Mouse (Mus musculus) intestine, postnatal 0 days (tissue): ENCODE data around the gene Cldn2. TPM values are rescaled to one million over a fixed set of nuclear protein-coding genes. Genes with fewer than 3 reads are reported as not detected.

Experiments
- ATAC-seq: fragments of 200-750 bp; cut with Nextera tagmentation; 2 replicates; pipeline ENCODE4 v1.8.0; 2017; ENCODE audit warnings: mild to moderate bottlenecking, moderate TSS enrichment, moderate library complexity
- H3K27ac ChIP-seq: fragments of 300-500 bp; sonication (generic); 2 replicates; pipeline ENCODE4 v1.5.1; 2014; ENCODE audit warnings: mild to moderate bottlenecking, low read depth, low read length, moderate library complexity
- H3K27me3 ChIP-seq: fragments of 300-500 bp; sonication (generic); replicated peaks from 2 replicates; pipeline ENCODE4 v1.6.1; 2014; ENCODE audit warnings: low read length, mixed read lengths; ENCODE audit not compliant: control insufficient read depth, insufficient read depth
- H3K36me3 ChIP-seq: fragments of 300-500 bp; sonication (generic); 2 replicates; pipeline ENCODE4 v1.6.1; 2014; ENCODE audit warnings: mild to moderate bottlenecking, moderate library complexity; ENCODE audit not compliant: control insufficient read depth, insufficient read depth
- H3K4me1 ChIP-seq: fragments of 300-500 bp; sonication (generic); replicated peaks from 2 replicates; pipeline ENCODE4 v1.6.1; 2014; ENCODE audit warnings: antibody characterized with exemption, low read length, mixed read lengths; ENCODE audit not compliant: control insufficient read depth, insufficient read depth
- H3K4me2 ChIP-seq: fragments of 300-500 bp; sonication (generic); replicated peaks from 2 replicates; pipeline ENCODE4 v1.6.1; 2014; ENCODE audit warnings: low read depth, mild to moderate bottlenecking, moderate library complexity
- H3K4me3 ChIP-seq: fragments of 300-500 bp; sonication (generic); 2 replicates; pipeline ENCODE4 v1.5.1; 2014; ENCODE audit warnings: low read depth, low read length
- H3K9ac ChIP-seq: fragments of 300-500 bp; sonication (generic); 2 replicates; pipeline ENCODE4 v1.6.1; 2014; ENCODE audit warnings: mild to moderate bottlenecking, low read depth, low read length
- H3K9me3 ChIP-seq: fragments of 300-500 bp; sonication (generic); 2 replicates; pipeline ENCODE4 v1.6.1; 2016; ENCODE audit warnings: mixed run types; ENCODE audit not compliant: control insufficient read depth
- CTCF ChIP-seq: sonication (generic); IDR thresholded peaks from 2 replicates; pipeline ENCODE4 v1.5.1; 2016; ENCODE audit warnings: low read depth, mild to moderate bottlenecking, control low read depth, antibody characterized with exemption, moderate library complexity
- WGBS: fragments of 180-500 bp; shearing (Covaris S2); extraction: QIAGEN DNeasy Blood & Tissue Kit; methylation state at CpG from one replicate; pipeline ENCODE4 v1.1.7; 2014; 5-methylcytosine and 5-hydroxymethylcytosine counted together
- polyA plus RNA-seq: library from polyadenylated mRNA; unstranded; fragments of >200 nt; fragmentation: Nextera tagmentation; extraction: Ambion mirVana; gene quantifications from 2 replicates; pipeline ENCODE4 v1.2.1, GENCODE M21; 2015

Gene Cldn2
- polyA plus RNA-seq, 1 experiment from 2014 or later = 182 TPM

DNA sequence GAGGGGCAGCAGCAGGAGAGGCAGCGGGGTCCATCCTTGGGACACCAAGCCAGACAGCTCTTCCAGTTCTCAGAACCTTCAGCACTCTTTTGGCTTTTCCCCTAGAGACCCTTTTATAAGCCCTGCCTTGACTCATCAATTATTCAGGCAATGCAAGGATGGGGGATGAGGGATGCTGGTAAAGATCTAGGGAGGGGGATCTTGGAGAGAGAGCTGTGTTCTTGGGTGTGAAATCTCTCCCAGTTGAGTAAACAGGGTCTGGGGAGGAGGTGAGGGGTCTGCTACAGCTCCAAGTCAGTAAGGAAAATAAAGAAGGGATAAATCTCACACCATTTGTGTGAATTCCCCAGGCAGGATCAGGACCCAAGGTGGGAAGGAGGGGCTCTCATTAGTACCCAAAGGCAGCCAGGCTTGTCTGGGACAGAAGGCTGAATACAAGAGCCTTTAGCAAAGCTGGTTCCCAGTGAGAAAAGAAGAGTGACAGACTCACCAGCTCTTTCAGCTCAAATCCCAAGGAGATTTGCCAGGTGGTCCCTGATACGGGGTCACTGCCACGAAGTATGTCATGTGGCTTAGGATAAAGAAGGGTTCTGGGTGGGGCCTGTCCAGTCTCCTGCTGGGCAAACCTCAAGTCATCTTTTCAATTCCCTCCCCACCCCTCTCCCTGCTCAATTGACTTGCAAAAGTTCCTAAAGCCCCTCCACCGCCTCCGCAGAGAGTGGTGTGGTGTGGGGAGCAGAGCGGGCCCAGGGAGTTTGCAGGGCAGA lies 18.2 kb upstream of the Cldn2 start, which contains the start of gene Ripply1:
Gene Ripply1 (minus strand): TSS at position 76 of the 767 bp plus-strand sequence.
- no peak for ATAC-seq
- WGBS = 72% methylated on average over 6 of the region's 6 CpGs
- no peak within 1 kb of the TSS for H3K27ac ChIP-seq
- no peak within 1 kb of the TSS for H3K9ac ChIP-seq
- no peaks in the 10 kb centered on the region for H3K9me3 ChIP-seq
- no peaks in the 10 kb centered on the region for H3K4me1 ChIP-seq
- no peak within 1 kb of the TSS for H3K4me3 ChIP-seq
- TF ChIP-seq CTCF = no peak
- no peaks in the 10 kb centered on the region for H3K36me3 ChIP-seq
- no peak within 1 kb of the TSS for H3K4me2 ChIP-seq
- H3K27me3 ChIP-seq = no peaks in the 10 kb centered on the region

DNA sequence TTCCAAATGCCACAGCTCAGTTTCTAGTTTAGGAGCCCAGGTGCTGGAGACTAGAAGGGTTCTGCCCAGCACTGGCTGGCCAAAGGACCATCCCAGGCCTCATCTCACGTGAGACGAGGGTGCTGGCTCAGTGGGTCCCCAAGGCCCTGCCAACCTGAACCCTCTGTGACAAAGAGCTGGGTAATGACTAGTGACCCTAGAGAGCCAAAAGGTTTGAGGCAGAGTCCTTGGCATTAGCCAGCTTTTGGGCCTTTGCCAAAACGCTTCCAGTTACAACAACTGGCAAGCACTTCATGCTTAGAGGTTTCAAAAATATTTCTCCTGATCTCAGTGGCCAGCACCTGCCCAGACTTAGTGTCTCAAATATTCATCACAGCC lies 17.6 kb upstream of the Cldn2 start:
- Histone ChIP-seq H3K4me3 (no peak overlapping the region), H3K4me2 (no peak overlapping the region), H3K27me3 (no peaks in the 10 kb centered on the region), H3K27ac (no peak overlapping the region), H3K4me1 (no peaks in the 10 kb centered on the region), H3K36me3 (no peaks in the 10 kb centered on the region), H3K9me3 (no peaks in the 10 kb centered on the region), H3K9ac (no peak overlapping the region)
- 82% methylated on average over 3 of the region's 3 CpGs for WGBS
- ATAC-seq = no peak
- no peak for TF ChIP-seq CTCF

DNA sequence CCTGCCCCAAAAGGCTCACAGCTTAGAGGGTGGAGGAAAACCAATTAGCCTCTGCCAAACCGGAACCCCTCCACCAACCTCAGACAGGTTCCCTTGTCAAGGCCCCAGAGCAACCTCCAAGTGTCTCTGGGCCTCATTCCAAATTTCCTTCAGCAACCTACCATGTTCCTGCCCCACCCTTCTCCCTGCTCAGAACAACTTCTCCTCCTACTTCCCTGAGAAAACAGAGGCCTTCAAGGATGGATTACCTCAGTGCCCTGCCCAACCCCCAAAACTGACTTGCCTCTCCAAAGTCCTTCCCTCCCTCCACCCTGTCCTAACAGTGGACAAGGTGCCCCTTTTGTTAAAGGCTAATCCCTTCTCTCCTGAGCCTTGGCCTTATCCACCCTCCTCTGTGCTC lies 14.9 kb upstream of the Cldn2 start:
- H3K4me1 ChIP-seq = no peaks in the 10 kb centered on the region
- H3K27ac ChIP-seq = no peak overlapping the region
- no peak overlapping the region for H3K4me2 ChIP-seq
- no peaks in the 10 kb centered on the region for H3K36me3 ChIP-seq
- no peaks in the 10 kb centered on the region for H3K27me3 ChIP-seq
- no peak overlapping the region for H3K9ac ChIP-seq
- no peaks in the 10 kb centered on the region for H3K9me3 ChIP-seq
- no peak for ATAC-seq
- H3K4me3 ChIP-seq = no peak overlapping the region
- no peak for TF ChIP-seq CTCF
- 73% methylated on average over 1 of the region's 1 CpGs for WGBS

DNA sequence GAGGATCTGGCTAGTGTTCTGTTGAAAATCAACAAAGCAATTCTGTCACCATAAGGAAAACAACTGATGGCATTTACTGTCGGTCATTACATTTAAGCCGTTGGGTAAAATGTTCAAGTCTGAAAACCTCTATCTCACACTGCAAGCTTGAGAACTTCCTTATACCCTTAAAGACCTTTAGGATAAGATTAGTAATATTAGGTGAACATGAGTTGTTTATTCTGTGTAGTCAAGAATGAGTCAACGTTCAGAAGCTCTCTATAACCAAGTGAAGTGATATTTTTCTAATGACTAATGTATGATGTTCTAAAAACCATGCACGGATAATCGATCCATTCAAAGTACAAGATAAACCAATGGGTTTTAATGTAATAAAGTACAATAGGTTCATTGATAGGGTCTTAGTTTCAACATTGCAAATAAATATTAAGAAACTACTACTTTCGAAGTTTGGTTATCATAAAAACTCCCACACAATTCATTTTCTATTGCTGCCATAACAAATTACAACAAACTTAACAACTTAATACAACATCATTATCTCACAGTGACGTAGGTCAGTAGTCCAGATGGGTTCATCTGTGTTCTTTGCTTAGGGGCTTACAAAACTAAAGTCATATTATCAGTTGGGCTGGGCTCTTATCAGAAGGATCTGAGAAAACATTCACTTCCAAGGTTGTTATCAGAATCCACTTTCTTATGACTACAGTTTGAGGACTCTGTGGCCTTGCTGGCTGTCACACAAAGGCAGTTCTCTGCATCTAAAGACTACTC lies 6.4 kb upstream of the Cldn2 start:
- Histone ChIP-seq H3K27me3 (no peaks in the 10 kb centered on the region), H3K9me3 (no peaks in the 10 kb centered on the region), H3K9ac (no peak overlapping the region), H3K27ac (no peak overlapping the region), H3K4me1 (no peaks in the 10 kb centered on the region), H3K4me3 (no peak overlapping the region), H3K36me3 (no peaks in the 10 kb centered on the region), H3K4me2 (no peak overlapping the region)
- 46% methylated on average over 7 of the region's 7 CpGs for WGBS
- ATAC-seq = peak; percentile 74
- TF ChIP-seq CTCF = no peak

DNA sequence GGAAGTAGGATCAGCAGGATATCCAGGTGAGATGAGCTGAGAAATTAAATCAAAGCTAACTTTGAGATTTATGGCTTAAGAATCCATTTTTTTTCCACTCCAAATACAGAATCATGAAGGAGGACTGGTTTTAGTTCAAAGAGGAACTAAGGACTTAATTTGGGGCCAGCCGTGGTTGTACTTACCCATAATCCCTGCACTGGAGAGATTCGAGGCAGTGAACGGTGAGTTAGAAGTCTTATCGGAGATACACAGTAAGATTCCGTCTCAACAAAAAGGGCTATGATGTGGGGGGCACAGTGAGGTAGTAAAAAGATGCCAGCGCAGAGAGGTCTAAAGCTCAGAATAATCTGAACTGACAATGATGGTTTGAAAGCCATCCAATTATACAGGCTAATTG lies 4.6 kb upstream of the Cldn2 start:
- no peaks in the 10 kb centered on the region for H3K27me3 ChIP-seq
- no peaks in the 10 kb centered on the region for H3K9me3 ChIP-seq
- whole genome bisulfite sequencing = 91% methylated on average over 6 of the region's 6 CpGs
- no peak overlapping the region for H3K9ac ChIP-seq
- no peaks in the 10 kb centered on the region for H3K36me3 ChIP-seq
- no peak overlapping the region for H3K4me2 ChIP-seq
- no peak for ATAC-seq
- H3K4me3 ChIP-seq = no peak overlapping the region
- no peak for TF ChIP-seq CTCF
- no peak overlapping the region for H3K27ac ChIP-seq
- no peaks in the 10 kb centered on the region for H3K4me1 ChIP-seq

DNA sequence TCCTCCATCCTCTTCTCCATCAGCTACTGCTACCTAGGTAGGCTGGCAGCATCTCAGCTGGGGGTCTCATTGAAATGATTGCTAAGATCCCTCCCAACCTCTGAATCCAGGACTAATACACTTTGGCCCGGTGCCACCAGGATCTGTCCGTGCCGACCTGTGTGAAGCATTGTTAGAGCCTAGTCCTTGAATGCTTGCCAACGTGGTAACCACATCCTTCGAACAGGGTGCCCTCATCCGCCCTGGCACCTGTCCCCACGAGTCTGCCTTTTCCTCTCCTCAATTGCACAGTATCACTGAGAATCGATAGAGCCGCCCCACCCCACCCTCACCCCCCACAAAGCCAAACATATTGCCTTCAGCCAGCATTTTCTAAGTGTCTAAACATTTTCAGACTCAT lies 2.8 kb upstream of the Cldn2 start:
- Histone ChIP-seq H3K9ac (no peak overlapping the region), H3K36me3 (no peaks in the 10 kb centered on the region), H3K9me3 (no peaks in the 10 kb centered on the region), H3K4me1 (no peaks in the 10 kb centered on the region), H3K27ac (no peak overlapping the region), H3K4me3 (no peak overlapping the region), H3K4me2 (no peak overlapping the region), H3K27me3 (no peaks in the 10 kb centered on the region)
- no peak for ATAC-seq
- WGBS = 62% methylated on average over 9 of the region's 9 CpGs
- no peak for TF ChIP-seq CTCF
